Mouse (Mus musculus) testis, adult 2 months (tissue): ENCODE data around the gene Ttc28.

Experiments used
- CTCF ChIP-seq: fragments of 200-500 bp; IDR thresholded peaks from 2 replicates; pipeline ENCODE4 v1.5.1; 2012; ENCODE audit warnings: low read depth, mild to moderate bottlenecking, inconsistent platforms, low read length, moderate library complexity; ENCODE audit not compliant: control insufficient read depth, insufficient read depth, insufficient replicate concordance
- POLR2A ChIP-seq: fragments of 200-500 bp; IDR thresholded peaks from 2 replicates; pipeline ENCODE4 v1.6.1; 2012; ENCODE audit warnings: low read depth, mild to moderate bottlenecking, inconsistent platforms, low read length, moderate library complexity; ENCODE audit not compliant: control insufficient read depth

- no peak for TF ChIP-seq CTCF
- TF ChIP-seq POLR2A: no peak
These were observed 450.3 kb downstream of the Ttc28 start for GRCm38 (mm10) chr5:111329782-111330416.
